Mouse (Mus musculus) lung, postnatal 14 days (tissue): ENCODE data around the gene Cald1.
A peak's percentile ranks its signal among the peaks of the same experiment; 100 is the strongest.

ENCODE experiments used
- DNase-seq: peaks from one replicate; pipeline ENCODE4 v3.0.0; 2021

The Cald1 gene

DNA sequence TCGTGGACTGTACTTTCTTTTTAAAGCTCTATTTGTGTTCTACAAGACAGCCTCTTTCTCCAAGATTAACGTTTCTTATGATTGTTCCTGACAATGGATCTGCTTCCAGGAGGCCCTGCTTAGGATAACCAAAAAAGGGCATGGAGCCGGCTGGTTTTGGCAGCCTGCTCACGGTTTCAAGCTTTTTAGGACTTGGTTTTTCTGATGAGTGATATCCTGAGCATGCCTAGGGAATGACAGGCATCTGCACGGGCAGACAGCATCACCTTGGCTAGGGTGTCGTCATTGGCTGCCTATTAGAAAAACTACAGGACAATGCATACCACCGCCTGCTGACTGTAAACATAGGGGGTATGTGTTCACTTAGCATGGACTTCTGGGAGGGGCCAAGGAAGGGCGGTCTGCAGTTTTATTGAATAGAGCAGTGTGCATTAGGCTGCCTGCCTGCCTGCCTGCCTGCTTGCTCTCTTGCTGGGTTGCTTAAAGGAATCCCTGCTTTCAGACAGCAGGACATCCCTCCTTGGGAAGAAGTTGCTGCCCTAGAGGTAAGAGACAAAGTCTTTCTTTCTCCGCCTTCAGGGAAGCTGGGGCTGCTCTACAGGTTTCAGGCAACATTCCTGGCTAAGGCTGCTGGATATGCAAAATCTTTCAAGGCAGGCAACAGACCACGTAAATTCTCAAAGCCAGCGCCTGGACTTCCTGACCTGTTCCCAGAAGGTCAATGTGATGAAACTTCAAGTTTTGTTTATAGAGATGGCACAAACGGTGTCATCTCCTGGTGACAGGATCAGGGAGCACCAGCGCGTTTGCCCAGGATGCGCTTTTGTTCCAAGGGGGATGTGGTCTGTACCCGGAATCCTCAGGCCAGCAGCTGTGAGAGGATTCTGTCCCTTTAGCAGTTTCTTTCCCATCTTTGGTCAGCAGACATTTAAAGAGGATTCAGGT, at the start of gene Cald1:
Gene Cald1 (plus strand): TSS at position 380 of the 945 bp plus-strand sequence.
- DNase-seq, result peak; percentile 62

GRCm38 (mm10) chr6:34549017-34549416, 49.3 kb upstream of the Cald1 start:
- peak; percentile 79 for DNase-seq

GRCm38 (mm10) chr6:34552489-34553157, 45.7 kb upstream of the Cald1 start:
- no peak for DNase-seq

DNA sequence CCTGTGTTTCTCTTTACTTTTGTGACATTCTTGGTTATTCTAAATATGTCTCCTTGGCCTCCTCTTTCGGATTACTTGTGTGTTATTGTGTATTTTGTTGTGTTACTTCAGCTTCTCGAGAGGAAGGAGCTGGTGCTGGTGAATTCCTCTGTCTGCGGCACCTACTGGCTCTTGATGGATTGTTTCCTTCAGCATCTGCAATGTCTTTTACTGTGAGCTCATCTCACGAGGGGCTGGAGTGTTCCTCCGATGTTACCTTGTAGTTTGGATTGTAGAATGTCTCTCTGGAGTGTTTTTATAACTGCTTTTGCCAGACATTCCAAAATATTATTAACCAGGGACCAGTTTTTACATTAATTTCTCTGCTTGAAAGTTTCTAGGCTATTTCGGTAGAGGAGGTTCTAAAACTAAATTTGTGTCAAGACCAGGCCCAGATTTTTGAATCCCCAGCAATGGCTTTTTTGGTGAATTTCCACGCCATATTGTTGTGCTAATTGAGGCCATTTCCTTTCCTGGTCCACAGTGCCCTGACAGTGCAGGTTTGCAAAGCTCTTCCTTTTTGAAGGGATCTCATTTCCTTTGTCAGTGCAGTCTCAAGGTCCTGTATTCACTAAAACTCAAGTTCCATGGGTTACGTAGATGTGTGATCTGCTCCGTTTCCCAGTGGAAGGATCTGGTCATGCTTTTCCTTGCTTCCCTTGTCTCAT, 43.9 kb upstream of the Cald1 start:
- no peak for DNase-seq

DNA sequence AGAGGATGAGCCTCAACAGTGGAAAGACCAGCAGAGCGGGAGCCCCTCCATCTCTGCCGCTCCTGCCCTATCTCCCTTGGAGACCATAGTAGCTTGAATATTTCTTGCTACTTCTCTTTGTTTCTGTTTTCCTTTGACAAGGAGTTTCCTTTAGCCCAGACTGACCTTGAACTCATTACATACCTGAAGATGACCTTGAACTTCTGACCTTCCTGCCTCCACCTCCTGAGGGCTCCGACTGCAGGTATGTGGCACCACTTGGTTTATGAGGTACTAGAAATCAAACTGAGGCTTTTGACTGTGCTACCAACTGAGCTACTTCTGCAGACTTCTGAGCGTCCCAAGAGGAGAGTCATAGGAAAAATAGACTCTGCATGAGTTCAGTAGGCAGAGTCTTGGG, 38.8 kb upstream of the Cald1 start:
- no peak for DNase-seq

- no peak for DNase-seq
These were observed 33.0 kb upstream of the Cald1 start for GRCm38 (mm10) chr6:34565176-34565880.

DNA sequence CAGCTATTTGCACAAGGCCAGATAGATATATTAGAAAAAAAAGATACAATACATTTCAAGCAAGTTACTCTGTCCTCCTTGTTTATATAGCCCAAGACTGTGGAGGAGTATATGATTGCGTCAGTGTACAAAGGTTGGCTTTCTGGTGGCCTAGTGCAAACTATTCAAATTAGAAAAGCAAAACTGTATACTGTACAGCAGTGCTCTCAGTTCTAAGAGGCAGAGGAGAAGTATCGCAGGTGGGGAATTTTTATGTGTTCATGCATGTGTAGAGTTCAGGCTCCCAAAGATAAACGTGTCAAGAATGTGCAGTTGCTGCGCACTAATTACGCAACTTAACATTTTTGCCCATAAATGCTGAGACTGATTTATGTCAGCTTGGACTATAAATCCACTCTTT, 31.0 kb upstream of the Cald1 start:
- DNase-seq, result no peak

DNA sequence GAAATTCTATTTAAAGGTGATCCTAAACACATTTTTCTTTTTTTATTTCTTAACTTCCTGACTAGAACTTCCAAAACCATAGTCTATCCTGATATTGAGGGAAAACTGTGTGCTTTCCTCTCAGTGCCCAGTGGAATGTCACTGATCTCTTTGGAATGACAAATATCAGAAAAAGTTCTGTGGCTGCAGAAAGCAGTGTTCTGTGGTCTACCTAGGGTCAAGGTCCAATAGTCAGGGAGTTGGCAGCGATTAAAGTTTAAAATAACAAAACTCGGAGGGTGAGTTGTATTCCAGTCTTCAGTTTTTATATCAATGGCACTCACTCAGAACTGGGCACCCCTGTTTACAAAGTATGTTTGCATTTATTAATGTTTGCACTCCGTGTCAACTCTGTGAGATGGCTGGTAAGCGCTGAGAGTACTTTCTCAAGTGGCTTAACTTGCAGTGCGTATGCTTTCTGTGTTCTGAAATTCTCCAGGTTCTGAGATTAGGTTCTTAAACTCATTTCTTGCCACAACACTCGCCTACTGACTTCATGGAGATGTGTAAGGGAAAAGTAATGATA, 18.7 kb upstream of the Cald1 start:
- no peak for DNase-seq

DNA sequence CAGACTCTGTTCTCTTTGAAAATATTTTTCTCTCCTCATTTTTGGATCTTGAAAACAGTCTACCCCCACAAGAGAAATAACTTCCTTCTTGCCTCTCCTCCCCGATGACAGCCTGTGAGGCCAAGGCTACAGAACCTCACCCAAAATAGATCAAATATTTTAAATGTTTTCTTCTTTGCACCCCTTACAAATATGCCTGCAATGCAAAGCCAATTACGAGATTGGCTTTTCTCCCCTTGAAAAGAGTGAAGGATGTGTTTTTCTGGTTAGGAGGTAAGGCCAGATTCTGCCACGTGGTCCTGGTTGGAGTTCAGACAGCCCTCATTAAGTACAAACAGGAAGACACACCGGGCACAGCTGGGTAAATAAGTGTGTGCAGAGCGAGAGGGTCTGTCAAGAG, 14.9 kb upstream of the Cald1 start:
- DNase-seq, result no peak

GRCm38 (mm10) chr6:34588066-34588465, 10.2 kb upstream of the Cald1 start:
- no peak for DNase-seq

GRCm38 (mm10) chr6:34590716-34591115, 7.6 kb upstream of the Cald1 start:
- no peak for DNase-seq

GRCm38 (mm10) chr6:34593353-34593752, 4.9 kb upstream of the Cald1 start:
- no peak for DNase-seq

DNA sequence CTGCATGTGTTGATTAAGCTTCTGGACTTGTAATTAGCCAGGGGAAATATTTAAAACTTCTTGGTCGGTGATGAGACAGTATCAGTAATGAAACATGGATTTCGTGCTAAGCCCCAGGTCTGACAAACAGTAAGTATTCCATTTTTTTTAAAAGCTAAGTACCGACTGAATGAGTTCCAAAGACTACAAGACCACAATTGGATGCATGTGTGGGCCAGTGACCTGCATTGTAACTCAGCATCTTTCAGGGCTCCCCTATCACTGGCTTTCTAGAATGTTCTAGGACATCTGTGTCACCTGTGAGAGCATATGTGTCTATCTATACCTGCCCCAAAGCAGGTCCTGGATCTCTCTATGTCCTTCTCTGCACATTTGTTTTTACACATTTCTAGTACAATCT, 984 bp upstream of the Cald1 start:
- DNase-seq, result no peak

GRCm38 (mm10) chr6:34599171-34599570, 871 bp downstream of the Cald1 start:
- DNase-seq, result no peak

GRCm38 (mm10) chr6:34599631-34600111, 1.4 kb downstream of the Cald1 start:
- peak; percentile 28 for DNase-seq

DNA sequence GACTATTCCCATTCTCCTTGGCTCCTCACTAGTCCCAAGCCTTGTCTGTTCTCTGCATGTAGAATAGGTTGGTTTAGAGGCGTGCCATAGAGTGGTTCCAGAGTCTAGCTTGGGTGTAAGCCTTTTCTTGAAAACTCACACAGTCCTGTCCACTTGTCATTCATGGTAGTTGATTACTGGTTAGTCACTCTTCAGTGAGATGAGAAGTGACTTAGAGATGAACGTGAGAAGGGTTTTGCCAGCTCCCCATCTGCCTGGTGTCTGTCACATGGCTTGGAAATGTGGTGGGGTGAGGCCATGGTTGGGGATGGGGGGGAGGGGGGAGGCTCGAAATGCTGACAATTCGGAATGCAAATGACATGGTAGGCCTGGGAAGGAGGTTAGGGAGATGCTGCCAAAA, 2.5 kb downstream of the Cald1 start:
- DNase-seq, result no peak

DNA sequence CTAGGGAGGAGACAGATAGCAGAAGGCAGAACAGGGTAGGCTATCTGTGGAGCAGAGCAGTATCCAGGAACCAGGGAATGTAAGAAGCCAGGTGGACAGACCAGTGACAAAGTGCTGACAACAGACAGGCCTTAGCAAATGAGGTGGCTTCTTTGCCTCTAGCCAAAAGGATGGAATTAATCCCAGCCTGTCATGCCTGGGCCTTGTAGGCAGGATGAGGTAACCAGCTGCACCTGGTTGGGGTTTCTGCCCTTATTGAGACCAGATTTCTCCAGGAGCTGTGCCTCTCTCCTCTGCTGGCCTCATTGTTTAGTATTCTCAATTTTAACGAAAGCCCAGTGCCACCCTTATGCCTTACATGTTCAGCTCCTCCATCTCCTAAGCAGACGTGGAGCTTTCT, 3.8 kb downstream of the Cald1 start:
- no peak for DNase-seq

GRCm38 (mm10) chr6:34606407-34606806, 8.1 kb downstream of the Cald1 start:
- no peak for DNase-seq

DNA sequence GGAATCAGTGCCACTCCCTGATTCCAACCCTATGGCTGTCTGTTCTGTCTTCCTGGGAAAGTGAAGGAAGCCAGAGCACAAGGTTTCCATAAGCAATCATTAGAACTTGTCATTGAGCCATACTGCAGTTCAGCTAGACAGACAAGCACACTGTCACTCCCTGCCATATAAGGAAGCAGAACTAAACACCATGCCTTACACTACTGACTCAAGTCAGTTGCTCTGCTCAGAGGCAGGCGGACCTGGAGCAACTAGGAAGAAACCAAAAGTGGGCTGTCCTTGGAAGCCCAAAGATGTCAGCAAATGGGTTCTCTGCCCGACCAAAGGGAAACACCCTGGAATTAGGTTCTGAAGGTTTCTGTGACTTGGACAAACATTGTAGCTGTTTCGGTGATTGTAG, 10.3 kb downstream of the Cald1 start:
- no peak for DNase-seq

DNA sequence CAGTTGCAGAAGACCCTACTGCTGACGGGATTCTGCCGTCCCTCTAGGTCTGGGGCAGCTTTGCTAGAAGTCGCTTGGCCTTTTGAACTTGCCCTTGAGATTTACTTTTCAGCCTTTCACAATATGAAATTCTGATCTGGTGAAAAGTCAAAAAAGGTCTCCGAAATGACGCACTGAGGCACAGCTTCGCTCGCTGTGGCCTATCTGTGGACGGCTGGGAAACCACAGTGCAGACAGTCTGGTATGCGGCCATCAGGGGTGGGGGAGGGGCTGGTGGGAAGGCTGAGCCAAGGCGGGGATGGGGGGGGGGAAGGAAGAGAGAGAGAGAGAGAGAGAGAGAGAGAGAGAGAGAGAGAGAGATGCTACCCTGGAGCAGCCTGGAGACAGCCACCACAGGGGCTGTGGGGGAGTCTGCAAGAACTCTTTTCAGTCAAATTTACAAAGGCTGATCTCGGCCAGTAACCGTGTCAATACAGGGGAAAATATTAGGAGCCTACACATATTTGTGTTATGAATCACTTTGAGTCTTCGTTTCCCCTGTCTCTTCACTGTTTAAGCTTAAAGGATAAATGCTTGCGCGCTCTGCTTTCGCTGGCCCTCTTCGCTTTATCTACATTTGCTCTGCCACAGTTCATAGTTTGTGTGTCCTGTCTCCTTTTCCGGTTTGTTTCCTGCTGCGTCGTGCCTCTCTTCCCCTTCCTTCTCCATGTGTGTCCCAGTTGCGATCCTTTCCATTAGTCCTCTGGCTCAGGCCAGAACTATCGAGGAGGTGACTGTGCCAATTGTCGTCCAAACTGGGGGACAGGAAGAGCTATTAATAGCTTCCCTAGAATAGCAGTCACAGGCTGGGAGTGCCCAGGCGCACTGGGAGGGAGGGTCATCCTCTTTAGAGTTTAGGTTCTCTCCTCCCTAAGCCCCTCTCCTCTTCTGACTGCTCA, 11.9 kb downstream of the Cald1 start:
- peak; percentile 60 for DNase-seq

DNA sequence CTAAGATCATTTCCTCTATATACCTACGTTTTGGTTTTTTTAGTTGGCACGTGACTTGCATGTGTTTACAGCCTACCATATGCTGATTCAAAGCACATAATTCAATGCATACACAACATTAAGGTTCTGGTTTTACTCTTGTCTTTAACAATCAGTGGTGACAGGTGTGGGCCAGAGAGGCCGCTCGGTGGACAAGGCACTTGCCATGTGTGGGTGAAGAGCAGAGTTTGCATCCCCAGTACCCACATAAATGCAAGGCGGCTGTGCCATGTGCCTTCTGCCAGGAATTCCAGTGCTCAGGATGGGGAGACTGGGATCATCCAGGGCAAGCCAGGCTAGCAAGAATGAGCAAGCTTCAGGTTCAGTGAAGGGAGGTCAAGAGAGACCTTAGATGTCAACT, 14.8 kb downstream of the Cald1 start:
- DNase-seq, result no peak
